Mouse (Mus musculus): ENCODE measurements around the gene Gm20837.
"Not testable (repeated sequence)": the region's sequence is repeated elsewhere in the genome, so short reads cannot be mapped to it uniquely, and the experiment has no call there.

Gm20837 gene

GRCm38 (mm10) chrY:90400948-90401347 lies at the start of gene Gm20837:
Gene Gm20837, plus strand, starts transcription at chrY:90401248.
- not testable (repeated sequence) for DNase-seq (ENCODE audit: low spot score in 2 of 2)
